9 mouse cellular contexts compared by ENCODE assay signal in the genomic region with DNA sequence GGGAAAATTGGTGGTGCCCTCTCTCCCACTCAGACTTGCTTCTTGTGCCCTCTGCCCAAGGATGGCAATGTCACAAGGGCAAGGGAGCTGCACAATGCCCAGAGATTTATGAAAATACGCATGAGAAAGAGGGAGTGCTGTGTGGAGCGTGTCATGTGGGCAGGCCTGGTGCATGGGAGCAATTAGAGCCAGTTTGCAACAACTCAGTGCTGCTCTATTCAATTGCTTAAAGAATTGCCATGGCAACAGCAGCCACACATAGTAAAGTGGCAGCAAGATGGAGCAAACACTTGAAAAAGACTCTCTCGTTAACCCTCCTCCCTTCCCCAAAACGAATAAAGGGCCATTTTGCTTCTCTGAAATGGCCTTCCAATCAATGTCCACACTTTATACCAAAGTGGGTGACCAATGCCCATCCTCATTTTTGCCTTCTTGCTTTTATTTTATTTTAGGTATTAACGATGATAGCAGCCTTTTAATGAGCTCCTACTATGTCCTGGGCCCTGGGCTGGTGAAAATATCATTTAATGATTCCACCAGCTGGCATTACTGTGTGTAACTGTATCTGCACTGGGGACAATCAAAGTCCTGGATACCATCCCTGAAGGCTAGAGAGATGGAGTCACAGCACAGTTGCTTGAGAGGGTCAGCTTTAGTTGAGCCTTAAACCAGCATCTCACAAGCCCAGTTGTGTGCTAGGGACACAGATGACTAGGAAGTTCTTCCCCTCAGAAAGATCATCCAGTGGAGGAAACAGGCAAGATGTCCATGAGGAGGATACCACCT.
DNase-seq lines count a peak whose midpoint lies in the region; ATAC-seq lines count a peak whose summit lies in the region.
"Had no signal": no experiment of that assay in that cellular context is flagged by ENCODE, and none has a peak within 500 bp of the region (broad histone marks: within the 10 kb centered on the region; RNA-seq: fewer than 3 reads in every experiment).

No protein-coding gene starts in this region.

- no peak overlapping the region for H3K9ac ChIP-seq in forebrain, embryonic 13.5 days
- no peak overlapping the region for H3K9ac ChIP-seq in neural tube, embryonic 14.5 days (replicated peaks; ENCODE audit: low read depth, low read length)
- H3K9ac ChIP-seq: liver, postnatal 0 days had no signal

- H3K27ac ChIP-seq in forebrain, embryonic 13.5 days: peak overlapping the region; percentile 75
- H3K27ac ChIP-seq in neural tube, embryonic 14.5 days (ENCODE audit: low read depth, low read length): no peak overlapping the region

- H3K4me2 ChIP-seq in forebrain, embryonic 13.5 days: no peak overlapping the region
- no peak overlapping the region for H3K4me2 ChIP-seq in neural tube, embryonic 14.5 days (ENCODE audit: low read depth, low read length)

- no peaks in the 10 kb centered on the region for H3K9me3 ChIP-seq in forebrain, embryonic 13.5 days (replicated peaks)
- H3K9me3 ChIP-seq in neural tube, embryonic 14.5 days (ENCODE audit: control insufficient read depth, low read length): no peaks in the 10 kb centered on the region

- no peaks in the 10 kb centered on the region for H3K27me3 ChIP-seq in forebrain, embryonic 13.5 days
- H3K27me3 ChIP-seq in neural tube, embryonic 14.5 days (ENCODE audit: control insufficient read depth, insufficient read depth, low read length): no peaks in the 10 kb centered on the region

- WGBS in forebrain, embryonic 13.5 days: 9% methylated on average over 5 of the region's 5 CpGs
- WGBS in neural tube, embryonic 14.5 days: 22% methylated on average over 5 of the region's 5 CpGs

- DNase-seq in embryo, embryonic 11 days: peak; percentile 42
- peak; percentile 46 to 47 for DNase-seq in left cerebral cortex, adult 9 months (ENCODE audit: low spot score in 2 of 2)
- DNase-seq in B cell, adult 2 months: no peak
- DNase-seq in kidney, postnatal 4 days: no peak
- DNase-seq: liver, postnatal 0 days; thymus, postnatal 36 days had no signal

- no peak overlapping the region for H3K4me3 ChIP-seq in forebrain, embryonic 13.5 days
- H3K4me3 ChIP-seq in neural tube, embryonic 14.5 days (ENCODE audit: low read depth, low read length): no peak overlapping the region

- peak; percentile 96 for ATAC-seq in forebrain, embryonic 13.5 days
- peak; percentile 86; the same call in 1 of the 2 replicates for ATAC-seq in neural tube, embryonic 14.5 days (ENCODE audit: low read depth)
- no peak for ATAC-seq in inflammation-experienced regulatory T-cells, adult 6 months
- ATAC-seq: liver, postnatal 0 days had no signal

- H3K36me3 ChIP-seq in forebrain, embryonic 13.5 days (ENCODE audit: poor library complexity, severe bottlenecking): peaks cover 4% of the 10 kb centered on the region; the same call in 1 of the 2 replicates
- no peaks in the 10 kb centered on the region for H3K36me3 ChIP-seq in neural tube, embryonic 14.5 days (ENCODE audit: control insufficient read depth, insufficient read depth, low read length)

- H3K4me1 ChIP-seq in forebrain, embryonic 13.5 days: peaks cover 22% of the 10 kb centered on the region
- 0 out of 2 replicates have a peak, but pooled peaks cover 5% of the 10 kb centered on the region for H3K4me1 ChIP-seq in neural tube, embryonic 14.5 days (ENCODE audit: control insufficient read depth, insufficient read depth, low read length)

Comparison
In these comparisons a context has a peak if more than half of its experiments do, and no peak if none do; other contexts are left out.
1. DNase-seq: peak in embryo, embryonic 11 days (single experiment) and left cerebral cortex, adult 9 months (2 of 2); none in B cell, adult 2 months (0 of 2) and kidney, postnatal 4 days (0 of 2).